Mouse (Mus musculus) bone marrow macrophage, adult 2 months (primary cell): Measurements from ENCODE around the gene Lrsam1.

ENCODE experiments used
- CTCF ChIP-seq: IDR thresholded peaks from 2 replicates; pipeline ENCODE4 v1.5.1; 2012; ENCODE audit warnings: low read depth, mild to moderate bottlenecking, low read length, moderate library complexity
- POLR2A ChIP-seq: IDR thresholded peaks from 2 replicates; pipeline ENCODE4 v1.6.1; 2012; ENCODE audit warnings: mild to moderate bottlenecking, low read depth, low read length, borderline replicate concordance

GRCm38 (mm10) chr2:32896507-32897147 lies 64.8 kb downstream of the Lrsam1 start:
- TF ChIP-seq CTCF (no peak), POLR2A (no peak)
